Mouse (Mus musculus): ENCODE measurements around the gene Banf2.

GRCm38 (mm10) chr2:144076625-144077024 lies 43.8 kb downstream of the Banf2 start:
- TF ChIP-seq POLR2A (IDR thresholded peaks at IDR 0.05; ENCODE audit: borderline replicate concordance, insufficient read depth, low read length): no peak
- TF ChIP-seq CTCF (IDR thresholded peaks at IDR 0.05; ENCODE audit: borderline replicate concordance, insufficient read depth, low read depth, low read length): no peak
